In the genomic region with DNA sequence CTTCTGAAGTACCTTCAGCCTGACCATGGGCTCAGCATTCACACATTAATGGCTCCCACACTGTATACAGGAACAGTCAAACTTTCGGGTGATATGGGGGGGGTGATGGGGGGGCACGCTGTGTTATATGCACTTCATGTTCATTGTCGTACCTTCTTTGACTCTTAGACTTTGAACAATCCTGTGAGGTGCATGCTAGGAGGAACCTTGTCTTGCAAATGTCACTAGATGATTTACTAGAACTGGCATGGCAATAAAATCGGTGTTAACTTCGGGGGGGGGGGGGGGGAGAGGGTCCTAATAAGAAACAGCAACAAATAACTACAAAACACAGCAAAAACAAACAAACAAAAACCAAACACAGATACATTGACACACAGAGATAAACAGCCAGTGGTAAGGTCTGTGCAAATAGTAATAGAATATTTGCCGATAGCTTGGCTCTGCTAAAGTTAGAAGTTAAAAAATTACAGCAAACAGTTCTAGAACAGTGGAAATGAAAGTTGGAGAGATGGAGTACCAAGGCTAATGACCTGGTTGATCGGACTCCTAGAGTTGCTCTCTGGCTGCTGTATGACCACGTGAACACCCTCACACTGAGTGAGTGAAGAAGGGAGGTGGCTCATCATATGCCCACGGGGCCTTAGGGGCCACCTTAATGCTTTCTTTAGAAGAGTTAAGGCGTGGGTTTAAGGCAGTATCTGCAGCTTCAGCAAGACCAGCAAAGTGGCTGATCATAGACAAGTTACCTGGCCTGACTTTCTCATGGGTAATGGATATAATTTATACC, we compare ENCODE assay signal across 15 mouse cellular contexts.
"Had no signal": no experiment of that assay in that cellular context is flagged by ENCODE, and none has a peak within 500 bp of the region (broad histone marks: within the 10 kb centered on the region; RNA-seq: fewer than 3 reads in every experiment).

No protein-coding gene starts in this region.

- H3K27me3 ChIP-seq: intestine, embryonic 15.5 days; limb, embryonic 12.5 days; liver, embryonic 15.5 days; midbrain, embryonic 13.5 days had no signal

- ATAC-seq: intestine, embryonic 15.5 days; lung, postnatal 0 days; midbrain, embryonic 13.5 days had no signal

- H3K4me1 ChIP-seq: intestine, embryonic 15.5 days; liver, embryonic 15.5 days; midbrain, embryonic 13.5 days had no signal

- H3K4me2 ChIP-seq: intestine, embryonic 15.5 days; limb, embryonic 12.5 days; liver, embryonic 15.5 days; midbrain, embryonic 13.5 days had no signal

- H3K9me3 ChIP-seq: intestine, embryonic 15.5 days; limb, embryonic 12.5 days; liver, embryonic 15.5 days; midbrain, embryonic 13.5 days had no signal

- H3K27ac ChIP-seq: intestine, embryonic 15.5 days; limb, embryonic 12.5 days; liver, embryonic 15.5 days; midbrain, embryonic 13.5 days had no signal

- DNase-seq: layer of hippocampus, adult 9-11 months; layer of hippocampus, postnatal 36 days; liver; lung, adult 2 months; lung, postnatal 36 days; right cerebral cortex, postnatal 4 days; spleen, adult 18-20 months; thymus, adult 18-20 months; thymus, postnatal 14 days had no signal

- H3K9ac ChIP-seq: intestine, embryonic 15.5 days; limb, embryonic 12.5 days; liver, embryonic 15.5 days; midbrain, embryonic 13.5 days had no signal

- H3K36me3 ChIP-seq: intestine, embryonic 15.5 days; liver, embryonic 15.5 days had no signal

- H3K4me3 ChIP-seq: intestine, embryonic 15.5 days; limb, embryonic 12.5 days; liver, embryonic 15.5 days; midbrain, embryonic 13.5 days; myocyte had no signal
